Mouse (Mus musculus) MEL (cell line): ENCODE data around the gene Stxbp1. TPM values are rescaled to one million over a fixed set of nuclear protein-coding genes. Genes with fewer than 3 reads are reported as not detected.

Experiments
- DNase-seq: peaks from one replicate; pipeline ENCODE4 v3.0.0; 2011; ENCODE audit warnings: low read depth, low spot score
- H3K27ac ChIP-seq: 2 replicates; pipeline ENCODE4 v1.5.1; 2012; ENCODE audit warnings: low read depth, mild to moderate bottlenecking, control low read depth, low read length, moderate library complexity; ENCODE audit not compliant: control insufficient read depth
- H3K27me3 ChIP-seq, 2 experiments: fragments of 150-350 bp in 1 of 2; sonication (generic) in 1 of 2; 2 replicates each; pipeline ENCODE4 v1.6.1; 2012; ENCODE audit warnings: low read length in 2 of 2, mild to moderate bottlenecking in 2 of 2, improper control_type of control experiment in 1 of 2, moderate library complexity in 1 of 2; ENCODE audit not compliant: insufficient read depth in 2 of 2, control insufficient read depth in 1 of 2
- H3K36me3 ChIP-seq, 2 experiments: 2 replicates each; pipeline ENCODE4 v1.6.1; 2012 to 2014; ENCODE audit warnings: low read length in 2 of 2, improper control_type of control experiment in 1 of 2, inconsistent platforms in 1 of 2, mild to moderate bottlenecking in 1 of 2; ENCODE audit not compliant: insufficient read depth in 2 of 2, control insufficient read depth in 1 of 2
- H3K4me1 ChIP-seq, 2 experiments: fragments of 150-350 bp in 1 of 2; sonication (generic) in 1 of 2; 2 replicates each; pipeline ENCODE4 v1.6.1; 2012; ENCODE audit warnings: low read length in 2 of 2, improper control_type of control experiment in 1 of 2, mild to moderate bottlenecking in 1 of 2; ENCODE audit not compliant: insufficient read depth in 2 of 2, control insufficient read depth in 1 of 2
- H3K4me3 ChIP-seq, 2 experiments: fragments of 150-350 bp in 1 of 2; sonication (generic) in 1 of 2; 2 replicates each; pipeline ENCODE4 v1.5.1; 2012; ENCODE audit warnings: low read depth in 2 of 2, low read length in 2 of 2, mild to moderate bottlenecking in 2 of 2, moderate library complexity in 2 of 2, control low read depth in 1 of 2, improper control_type of control experiment in 1 of 2; ENCODE audit not compliant: control insufficient read depth in 1 of 2, insufficient read depth in 1 of 2
- H3K79me2 ChIP-seq: 2 replicates; pipeline ENCODE4 v1.6.1; 2012; ENCODE audit warnings: mild to moderate bottlenecking, low read length, moderate library complexity; ENCODE audit not compliant: control insufficient read depth, poor library complexity, insufficient read depth
- H3K9ac ChIP-seq: 2 replicates; pipeline ENCODE4 v1.6.1; 2012; ENCODE audit warnings: low read depth, mild to moderate bottlenecking, control low read depth, low read length, moderate library complexity; ENCODE audit not compliant: control insufficient read depth, poor library complexity, severe bottlenecking
- H3K9me3 ChIP-seq: fragments of 150-350 bp; sonication (generic); replicated peaks from 2 replicates; pipeline ENCODE4 v1.6.1; 2012; ENCODE audit warnings: mild to moderate bottlenecking, low read length, improper control_type of control experiment, moderate library complexity; ENCODE audit not compliant: insufficient read depth
- CHD1 ChIP-seq: IDR thresholded peaks from 2 replicates; pipeline ENCODE4 v1.6.1; 2012; ENCODE audit warnings: low read depth, mild to moderate bottlenecking, inconsistent platforms, low read length, improper control_type of control experiment
- GABPA ChIP-seq: IDR thresholded peaks from 2 replicates; pipeline ENCODE4 v1.6.1; 2012; ENCODE audit warnings: low read depth, mild to moderate bottlenecking, inconsistent platforms, low read length, improper control_type of control experiment, moderate library complexity
- KAT2A ChIP-seq: conservative IDR thresholded peaks from 2 replicates; pipeline ENCODE4 v1.6.1; 2012; ENCODE audit warnings: low read depth, low read length, improper control_type of control experiment, inconsistent platforms
- MAFK ChIP-seq: IDR thresholded peaks from 2 replicates; pipeline ENCODE4 v1.6.1; 2011; ENCODE audit warnings: low read depth, mild to moderate bottlenecking, low read length, improper control_type of control experiment, borderline replicate concordance
- MEF2A ChIP-seq: IDR thresholded peaks from 2 replicates; pipeline ENCODE4 v1.6.1; 2014; ENCODE audit warnings: low read depth, mild to moderate bottlenecking, inconsistent platforms, low read length, improper control_type of control experiment; ENCODE audit not compliant: poor library complexity, insufficient replicate concordance, severe bottlenecking; ENCODE audit errors: extremely low read depth
- NELFE ChIP-seq: IDR thresholded peaks from 2 replicates; pipeline ENCODE4 v1.6.1; 2011; ENCODE audit warnings: low read depth, low read length, improper control_type of control experiment
- POLR2AphosphoS2 ChIP-seq: IDR thresholded peaks from 2 replicates; pipeline ENCODE4 v1.6.1; 2011; ENCODE audit warnings: low read length, improper control_type of control experiment
- RAD21 ChIP-seq: IDR thresholded peaks from 2 replicates; pipeline ENCODE4 v1.6.1; 2011; ENCODE audit warnings: mild to moderate bottlenecking, low read depth, low read length, improper control_type of control experiment
- RCOR1 ChIP-seq: IDR thresholded peaks from 2 replicates; pipeline ENCODE4 v1.6.1; 2012; ENCODE audit warnings: low read depth, mild to moderate bottlenecking, inconsistent platforms, low read length, improper control_type of control experiment
- SMC3 ChIP-seq: IDR thresholded peaks from 2 replicates; pipeline ENCODE4 v1.6.1; 2011; ENCODE audit warnings: low read depth, low read length, improper control_type of control experiment
- TAL1 ChIP-seq: IDR thresholded peaks from 2 replicates; pipeline ENCODE4 v1.6.1; 2012; ENCODE audit warnings: mild to moderate bottlenecking, inconsistent platforms, low read length, moderate library complexity, mixed read lengths
- TBP ChIP-seq: IDR thresholded peaks from 2 replicates; pipeline ENCODE4 v1.8.0; 2011; ENCODE audit warnings: low read depth, low read length, improper control_type of control experiment
- TCF12 ChIP-seq: IDR thresholded peaks from 2 replicates; pipeline ENCODE4 v1.6.1; 2014; ENCODE audit warnings: low read depth, mild to moderate bottlenecking, inconsistent platforms, low read length, improper control_type of control experiment, moderate library complexity
- USF1 ChIP-seq: IDR thresholded peaks from 2 replicates; pipeline ENCODE4 v1.6.1; 2014; ENCODE audit warnings: low read depth, mild to moderate bottlenecking, inconsistent platforms, low read length, improper control_type of control experiment, moderate library complexity
- USF2 ChIP-seq, 2 experiments: IDR thresholded peaks; 2 replicates each; pipeline ENCODE4 v1.6.1; 2011 to 2012; ENCODE audit warnings: improper control_type of control experiment in 2 of 2, low read length in 2 of 2, borderline replicate concordance in 1 of 2, inconsistent platforms in 1 of 2, low read depth in 1 of 2, mild to moderate bottlenecking in 1 of 2; ENCODE audit not compliant: insufficient read depth in 1 of 2
- ZKSCAN1 ChIP-seq: IDR thresholded peaks from 2 replicates; pipeline ENCODE4 v1.6.1; 2012; ENCODE audit warnings: low read depth, mild to moderate bottlenecking, inconsistent platforms, low read length, improper control_type of control experiment, moderate library complexity
- polyA plus RNA-seq, 2 experiments: library from polyadenylated mRNA; stranded (reverse) in 1 of 2; unstranded in 1 of 2; fragments of >175 nt in 1 of 2; fragments of >200 nt in 1 of 2; gene quantifications; 2 replicates each; pipeline versions ENCODE4 v1.2.1 to v1.2.4; 2012; ENCODE audit warnings: low replicate concordance in 2 of 2, low read depth in 1 of 2; ENCODE audit not compliant: insufficient read length in 2 of 2, insufficient read depth in 1 of 2, missing spikeins in 1 of 2
- total RNA-seq: library from RNA; depleted of rRNA; stranded (reverse); fragments of 300-350 nt; gene quantifications from 2 replicates; pipeline ENCODE4 v1.2.3, GENCODE M21; 2012

Stxbp1 gene
- total and polyA plus RNA-seq, 3 experiments: 7.1 to 33.2 TPM; not detected in 1

GRCm38 (mm10) chr2:32823153-32823552, 23.9 kb downstream of the Stxbp1 start:
- H3K27ac ChIP-seq: no peak overlapping the region
- no peaks in the 10 kb centered on the region for H3K9me3 ChIP-seq
- TF ChIP-seq RAD21: no peak
- no peak for TF ChIP-seq USF1
- no peak for DNase-seq
- no peaks in the 10 kb centered on the region; a peak in 1 of 4 replicates for H3K36me3 ChIP-seq
- H3K27me3 ChIP-seq: no peaks in the 10 kb centered on the region
- H3K9ac ChIP-seq: no peak overlapping the region
- no peaks in the 10 kb centered on the region for H3K79me2 ChIP-seq
- no peaks in the 10 kb centered on the region for H3K4me1 ChIP-seq
- H3K4me3 ChIP-seq: no peak overlapping the region

- Histone ChIP-seq H3K9ac (no peak overlapping the region), H3K36me3 (no peaks in the 10 kb centered on the region; a peak in 1 of 4 replicates), H3K4me1 (no peaks in the 10 kb centered on the region), H3K27me3 (no peaks in the 10 kb centered on the region), H3K4me3 (no peak overlapping the region), H3K27ac (no peak overlapping the region), H3K79me2 (no peaks in the 10 kb centered on the region), H3K9me3 (no peaks in the 10 kb centered on the region)
- DNase-seq: no peak
- TF ChIP-seq POLR2AphosphoS2 (no peak), USF1 (no peak), MEF2A (no peak), ZKSCAN1 (no peak), USF2 (IDR thresholded peaks at IDR 0.05; ENCODE audit: borderline replicate concordance in 1 of 2, insufficient read depth in 1 of 2, low read depth in 1 of 2, low read length in 2 of 2) (no peak), RCOR1 (no peak), TBP (no peak), MAFK (no peak), TCF12 (no peak), KAT2A (no peak), NELFE (no peak), SMC3 (no peak), CHD1 (no peak), GABPA (no peak), TAL1 (no peak)
- TF ChIP-seq, all 39 proteins: peak for 0
Measured at GRCm38 (mm10) chr2:32822643-32823042, 24.4 kb downstream of the Stxbp1 start.
